Mouse (Mus musculus): Measurements from ENCODE around the gene Trip6.

- TF ChIP-seq CTCF (IDR thresholded peaks at IDR 0.05; ENCODE audit: borderline replicate concordance, insufficient read depth, low read length) (no peak), POLR2A (IDR thresholded peaks at IDR 0.05; ENCODE audit: low read depth, low read length) (no peak)
Observed at GRCm38 (mm10) chr5:137304816-137305215, 9.4 kb downstream of the Trip6 start.
